Mouse (Mus musculus): ENCODE data around the gene AI182371.

DNA sequence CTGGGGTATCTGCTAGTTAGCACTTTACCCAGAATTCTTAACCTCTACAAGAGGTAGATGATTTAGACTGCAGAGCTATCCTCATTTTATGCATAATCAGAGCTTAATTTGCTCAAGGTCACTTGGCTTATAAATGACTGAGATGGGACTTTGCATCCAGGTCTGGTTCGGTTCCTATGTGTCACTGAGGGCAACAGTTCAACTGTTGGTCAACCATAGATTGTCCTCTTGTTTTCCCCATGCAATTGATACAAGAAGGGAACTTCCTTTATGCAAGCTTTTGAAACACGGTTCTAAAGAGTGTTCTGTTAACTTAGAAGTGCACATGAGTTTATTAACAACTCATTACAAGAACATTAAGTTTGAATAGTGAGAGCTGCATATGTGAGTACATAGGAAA is 43.0 kb downstream of the AI182371 start:
- TF ChIP-seq CTCF (IDR thresholded peaks at IDR 0.05; ENCODE audit: low read depth, low read length) (no peak), POLR2A (IDR thresholded peaks at IDR 0.05; ENCODE audit: extremely low read depth, insufficient read depth, low read length) (no peak)
